Mouse (Mus musculus) kidney, postnatal 25 days (tissue): Measurements from ENCODE around the gene Ranbp2.
A peak's percentile ranks its signal among the peaks of the same experiment; 100 is the strongest.

ENCODE experiments used
- DNase-seq, 2 experiments: peaks; one replicate each; pipeline ENCODE4 v3.0.0; 2021; ENCODE audit warnings: mixed read lengths in 2 of 2

Ranbp2 gene

GRCm38 (mm10) chr10:58446384-58447279 is at the start of gene Ranbp2:
Gene Ranbp2 (plus strand): TSS chr10:58446920.
- DNase-seq: peak; percentile 99 to 100

GRCm38 (mm10) chr10:58398941-58399340 is 47.8 kb upstream of the Ranbp2 start:
- DNase-seq: no peak

- no peak for DNase-seq
Observed at GRCm38 (mm10) chr10:58401838-58402237, 44.9 kb upstream of the Ranbp2 start.

- no peak for DNase-seq
Observed at GRCm38 (mm10) chr10:58404639-58405038, 42.1 kb upstream of the Ranbp2 start.

- DNase-seq: no peak
Observed at GRCm38 (mm10) chr10:58405285-58405948, 41.3 kb upstream of the Ranbp2 start.

GRCm38 (mm10) chr10:58405949-58406305 is 40.8 kb upstream of the Ranbp2 start:
- DNase-seq: peak; percentile 31 to 46

GRCm38 (mm10) chr10:58412331-58412730 is 34.4 kb upstream of the Ranbp2 start:
- DNase-seq: no peak

- no peak for DNase-seq
Observed at GRCm38 (mm10) chr10:58412852-58413251, 33.9 kb upstream of the Ranbp2 start.

- no peak for DNase-seq
Observed at GRCm38 (mm10) chr10:58416702-58417101, 30.0 kb upstream of the Ranbp2 start.

- no peak for DNase-seq
Observed at GRCm38 (mm10) chr10:58418290-58418971, 28.3 kb upstream of the Ranbp2 start.

GRCm38 (mm10) chr10:58427930-58428329 is 18.8 kb upstream of the Ranbp2 start:
- no peak for DNase-seq

- DNase-seq: no peak
Observed at GRCm38 (mm10) chr10:58445850-58446249, 870 bp upstream of the Ranbp2 start.

- no peak for DNase-seq
Observed at GRCm38 (mm10) chr10:58447280-58447781, 611 bp downstream of the Ranbp2 start.

GRCm38 (mm10) chr10:58451575-58451974 is 4.9 kb downstream of the Ranbp2 start:
- DNase-seq: no peak

GRCm38 (mm10) chr10:58452185-58452584 is 5.5 kb downstream of the Ranbp2 start:
- no peak for DNase-seq

GRCm38 (mm10) chr10:58459896-58460295 is 13.2 kb downstream of the Ranbp2 start:
- no peak for DNase-seq

GRCm38 (mm10) chr10:58477086-58477755 is 30.5 kb downstream of the Ranbp2 start:
- DNase-seq: no peak

- DNase-seq: no peak
Observed at GRCm38 (mm10) chr10:58478071-58478578, 31.4 kb downstream of the Ranbp2 start.

GRCm38 (mm10) chr10:58479954-58480490 is 33.3 kb downstream of the Ranbp2 start:
- DNase-seq: no peak

- no peak for DNase-seq
Observed at GRCm38 (mm10) chr10:58491031-58491430, 44.3 kb downstream of the Ranbp2 start.

GRCm38 (mm10) chr10:58495637-58496036 is 48.9 kb downstream of the Ranbp2 start:
- no peak for DNase-seq

GRCm38 (mm10) chr10:58496732-58497131 is 50.0 kb downstream of the Ranbp2 start:
- DNase-seq: no peak
